Mouse (Mus musculus) ES-E14 (cell line): ENCODE measurements around the gene Mrpl42.

Source experiments
- CHD2 ChIP-seq: IDR thresholded peaks from 2 replicates; pipeline ENCODE4 v1.6.1; 2014; ENCODE audit warnings: mild to moderate bottlenecking, low read depth, low read length, inconsistent platforms
- HCFC1 ChIP-seq: IDR thresholded peaks from 2 replicates; pipeline ENCODE4 v1.6.1; 2012; ENCODE audit warnings: low read length, inconsistent platforms, borderline replicate concordance; ENCODE audit not compliant: insufficient read depth
- MAFK ChIP-seq: IDR thresholded peaks from 2 replicates; pipeline ENCODE4 v1.6.1; 2014; ENCODE audit warnings: mild to moderate bottlenecking, low read depth, low read length, inconsistent platforms; ENCODE audit not compliant: insufficient read depth
- ZC3H11A ChIP-seq: IDR thresholded peaks from 2 replicates; pipeline ENCODE4 v1.6.1; 2012; ENCODE audit warnings: low read depth, mild to moderate bottlenecking, inconsistent platforms, low read length, borderline replicate concordance
- ZNF384 ChIP-seq: IDR thresholded peaks from 2 replicates; pipeline ENCODE4 v1.6.1; 2012; ENCODE audit warnings: low read depth, low read length, inconsistent platforms

DNA sequence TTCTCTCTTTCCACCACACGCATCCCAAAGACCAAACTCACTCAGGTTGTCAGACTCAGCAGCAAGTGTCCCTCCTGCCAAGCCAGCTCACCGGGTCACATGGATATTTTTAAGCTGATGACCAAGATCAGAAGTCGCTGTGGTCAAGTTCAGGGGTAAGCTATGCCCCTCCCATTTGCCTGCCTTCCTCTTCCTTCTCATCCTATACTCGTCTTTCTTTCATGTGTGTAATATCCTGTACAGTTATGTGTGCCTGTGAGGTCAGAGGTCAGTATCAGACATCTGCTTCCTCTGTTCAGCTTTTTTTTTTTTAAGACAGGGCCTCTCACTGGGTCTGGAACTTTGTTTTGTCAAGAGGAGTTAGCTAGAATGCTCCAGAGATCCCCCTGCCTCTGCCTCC, 59.4 kb downstream of the Mrpl42 start:
- TF ChIP-seq ZC3H11A (no peak), MAFK (no peak), ZNF384 (no peak), CHD2 (no peak), HCFC1 (no peak)
